In the genomic region with DNA sequence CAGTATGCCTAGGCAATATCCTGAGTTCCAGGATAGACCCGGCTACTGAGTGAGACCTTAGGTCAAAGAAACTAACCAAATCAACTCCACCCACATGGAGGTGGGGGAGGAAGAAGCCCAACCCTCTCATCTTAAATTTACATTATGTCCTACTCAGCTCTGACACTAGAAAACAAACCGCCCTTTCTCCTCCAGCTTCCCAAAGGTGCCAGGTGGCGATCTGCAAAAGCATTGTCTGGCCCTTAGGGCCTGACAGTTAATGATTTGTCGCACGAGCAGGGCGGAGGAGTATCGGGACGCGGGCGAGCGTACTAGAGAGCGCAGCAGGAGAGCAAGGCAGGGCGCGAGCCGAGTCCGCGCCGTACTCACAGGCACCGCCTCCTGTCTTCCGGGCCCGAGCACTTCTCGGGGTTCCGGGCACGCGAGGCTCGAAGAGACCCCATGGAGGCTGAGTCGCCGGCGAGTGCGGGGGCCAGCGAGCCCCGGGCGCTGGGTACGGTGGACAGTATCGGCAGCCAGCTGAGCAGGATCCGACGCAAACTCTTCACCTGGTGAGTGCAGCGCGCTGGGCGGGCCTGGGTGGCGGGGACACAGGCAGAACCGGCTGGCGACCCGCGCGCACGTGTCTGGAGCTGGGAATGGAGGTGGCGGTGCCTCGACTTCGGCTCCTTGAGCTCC, we compare ENCODE assay signal across 8 mouse cellular contexts. TPM values are rescaled to one million over a fixed set of nuclear protein-coding genes. Genes with fewer than 3 reads are reported as not detected.
DNase-seq lines count a peak whose midpoint lies in the region; ATAC-seq and TF ChIP-seq lines count a peak whose summit lies in the region.

A gene (plus strand): TSS at position 195 of the 678 bp plus-strand sequence.

- no peaks in the 10 kb centered on the region for H3K36me3 ChIP-seq in heart, embryonic 15.5 days
- no peaks in the 10 kb centered on the region for H3K36me3 ChIP-seq in liver, embryonic 12.5 days
- H3K36me3 ChIP-seq in testis, adult 2 months (ENCODE audit: control insufficient read depth, insufficient read depth, low read length): no peaks in the 10 kb centered on the region

- TF ChIP-seq CTCF in testis, adult 2 months (IDR thresholded peaks at IDR 0.05; ENCODE audit: control insufficient read depth, insufficient read depth, insufficient replicate concordance, low read depth, low read length): no peak

- ATAC-seq in heart, embryonic 15.5 days (replicated peaks; ENCODE audit: insufficient number of reproducible peaks, insufficient read depth, low FRiP score, low read depth): no peak
- no peak for ATAC-seq in liver, embryonic 12.5 days

- H3K27ac ChIP-seq in heart, embryonic 15.5 days: no peak within 1 kb of the TSS
- no peak within 1 kb of the TSS for H3K27ac ChIP-seq in liver, embryonic 12.5 days
- H3K27ac ChIP-seq in testis, adult 2 months (ENCODE audit: control insufficient read depth, insufficient read depth, low read depth, low read length): peak within 1 kb of the TSS; percentile 26; the same call in 1 of the 2 replicates

- no peaks in the 10 kb centered on the region; the same call in 1 of the 2 replicates for H3K9me3 ChIP-seq in heart, embryonic 15.5 days (replicated peaks)
- no peaks in the 10 kb centered on the region for H3K9me3 ChIP-seq in liver, embryonic 12.5 days (replicated peaks)

- peak; percentile 32 for DNase-seq in layer of hippocampus, adult 11-12 months (ENCODE audit: low spot score)
- no peak for DNase-seq in layer of hippocampus, adult 9-10 months (ENCODE audit: low spot score)
- peak; percentile 78 for DNase-seq in embryo, embryonic 11 days
- DNase-seq in kidney, postnatal 10 days: peak; percentile 71
- DNase-seq in neural tube, embryonic 10.5 days (ENCODE audit: extremely low spot score, low spot score): peak; percentile 72

- peak; percentile 10; the same call in 1 of the 2 replicates for TF ChIP-seq POLR2A in testis, adult 2 months (IDR thresholded peaks at IDR 0.05; ENCODE audit: control insufficient read depth, low read depth, low read length)

- peaks cover 7% of the 10 kb centered on the region for H3K4me1 ChIP-seq in heart, embryonic 15.5 days (replicated peaks)
- peaks cover 7% of the 10 kb centered on the region; the same call in 1 of the 2 replicates for H3K4me1 ChIP-seq in liver, embryonic 12.5 days
- peaks cover 9% of the 10 kb centered on the region for H3K4me1 ChIP-seq in testis, adult 2 months (ENCODE audit: control insufficient read depth, insufficient read depth, low read length)

- H3K27me3 ChIP-seq in heart, embryonic 15.5 days: peaks cover 46% of the 10 kb centered on the region
- H3K27me3 ChIP-seq in liver, embryonic 12.5 days (replicated peaks): peaks cover 40% of the 10 kb centered on the region
- no peaks in the 10 kb centered on the region for H3K27me3 ChIP-seq in testis, adult 2 months (ENCODE audit: control insufficient read depth, insufficient read depth, low read length)

- WGBS in heart, embryonic 15.5 days: 1% methylated on average over 50 of the region's 50 CpGs
- under 1% methylated on average over 50 of the region's 50 CpGs for WGBS in liver, embryonic 12.5 days (ENCODE audit: insufficient replicate concordance)

- peak within 1 kb of the TSS; percentile 99 for H3K4me2 ChIP-seq in heart, embryonic 15.5 days
- H3K4me2 ChIP-seq in liver, embryonic 12.5 days: peak within 1 kb of the TSS; percentile 70

- peak within 1 kb of the TSS; percentile 51; the same call in 1 of the 2 replicates for H3K9ac ChIP-seq in heart, embryonic 15.5 days
- H3K9ac ChIP-seq in liver, embryonic 12.5 days: peak within 1 kb of the TSS; percentile 14; the same call in 1 of the 2 replicates

- H3K4me3 ChIP-seq in heart, embryonic 15.5 days: peak within 1 kb of the TSS; percentile 63
- peak within 1 kb of the TSS; percentile 48 for H3K4me3 ChIP-seq in liver, embryonic 12.5 days
- H3K4me3 ChIP-seq in testis, adult 2 months (ENCODE audit: control insufficient read depth, low read depth, low read length): peak within 1 kb of the TSS; percentile 61

RNA-seq across cellular contexts. Expression of the gene that starts here (rescaled TPM):
- polyA plus RNA-seq in heart, embryonic 15.5 days (2015; fragmentation: Nextera tagmentation; extraction: Ambion mirVana): 0.39 and 1.2 TPM in 2 replicates
- 0.52 and 0.67 TPM in 2 replicates for polyA plus RNA-seq in liver, embryonic 12.5 days (2016; fragmentation: Nextera tagmentation; extraction: Ambion mirVana)
- polyA plus RNA-seq in testis, adult 2 months (2012; rRNA removed): 13.9 and 17.9 TPM in 2 replicates
